Mouse (Mus musculus) liver, postnatal 0 days (tissue): ENCODE measurements around the gene Shroom1. TPM values are rescaled to one million over a fixed set of nuclear protein-coding genes. Genes with fewer than 3 reads are reported as not detected.
A peak's percentile ranks its signal among the peaks of the same experiment; 100 is the strongest.

ENCODE experiments used
- ATAC-seq: fragments of 200-750 bp; cut with Nextera tagmentation; 2 replicates; pipeline ENCODE4 v1.8.0; 2017; ENCODE audit warnings: mild to moderate bottlenecking, moderate library complexity
- DNase-seq: peaks from one replicate; pipeline ENCODE4 v3.0.0-alpha.2; 2016
- H3K27ac ChIP-seq: fragments of 300-500 bp; sonication (generic); 2 replicates; pipeline ENCODE4 v1.5.1; 2014; ENCODE audit warnings: antibody characterized with exemption, moderate library complexity, mild to moderate bottlenecking, low read depth
- H3K27me3 ChIP-seq: fragments of 300-500 bp; sonication (generic); 2 replicates; pipeline ENCODE4 v1.6.1; 2014; ENCODE audit warnings: low read length, control low read depth, mixed read lengths; ENCODE audit not compliant: insufficient read depth
- H3K36me3 ChIP-seq: fragments of 300-500 bp; sonication (generic); replicated peaks from 2 replicates; pipeline ENCODE4 v1.6.1; 2014; ENCODE audit warnings: mild to moderate bottlenecking, control low read depth, low read length, moderate library complexity, mixed read lengths; ENCODE audit not compliant: insufficient read depth
- H3K4me1 ChIP-seq: fragments of 300-500 bp; sonication (generic); 2 replicates; pipeline ENCODE4 v1.6.1; 2014; ENCODE audit warnings: antibody characterized with exemption, mild to moderate bottlenecking, control low read depth; ENCODE audit not compliant: insufficient read depth
- H3K4me2 ChIP-seq: fragments of 300-500 bp; sonication (generic); 2 replicates; pipeline ENCODE4 v1.6.1; 2014; ENCODE audit warnings: low read depth, mild to moderate bottlenecking, low read length, moderate library complexity, mixed read lengths
- H3K4me3 ChIP-seq: fragments of 300-500 bp; sonication (generic); 2 replicates; pipeline ENCODE4 v1.5.1; 2014; ENCODE audit warnings: low read depth, low read length
- H3K9ac ChIP-seq: fragments of 300-500 bp; sonication (generic); replicated peaks from 2 replicates; pipeline ENCODE4 v1.6.1; 2014; ENCODE audit warnings: mild to moderate bottlenecking, moderate library complexity
- H3K9me3 ChIP-seq: fragments of 300-500 bp; sonication (generic); 2 replicates; pipeline ENCODE4 v1.6.1; 2016; ENCODE audit warnings: mild to moderate bottlenecking, control low read depth, low read length, mixed read lengths
- CTCF ChIP-seq: sonication (generic); IDR thresholded peaks from 2 replicates; pipeline ENCODE4 v1.5.1; 2016; ENCODE audit warnings: antibody characterized with exemption, low read depth
- EP300 ChIP-seq: IDR thresholded peaks from 2 replicates; pipeline ENCODE4 v1.6.1; 2016; ENCODE audit warnings: antibody characterized with exemption, low read depth, mild to moderate bottlenecking
- WGBS: fragments of 180-500 bp; shearing (Covaris S2); extraction: QIAGEN DNeasy Blood & Tissue Kit; methylation state at CpG from one replicate; pipeline ENCODE4 v1.1.7; 2014; ENCODE audit not compliant: insufficient replicate concordance; 5-methylcytosine and 5-hydroxymethylcytosine counted together
- polyA plus RNA-seq: library from polyadenylated mRNA; unstranded; fragments of >200 nt; fragmentation: Nextera tagmentation; extraction: Ambion mirVana; gene quantifications from 2 replicates; pipeline ENCODE4 v1.2.1, GENCODE M21; 2015

The Shroom1 gene
- polyA plus RNA-seq, 1 experiment from 2014 or later: 5.5 TPM

DNA sequence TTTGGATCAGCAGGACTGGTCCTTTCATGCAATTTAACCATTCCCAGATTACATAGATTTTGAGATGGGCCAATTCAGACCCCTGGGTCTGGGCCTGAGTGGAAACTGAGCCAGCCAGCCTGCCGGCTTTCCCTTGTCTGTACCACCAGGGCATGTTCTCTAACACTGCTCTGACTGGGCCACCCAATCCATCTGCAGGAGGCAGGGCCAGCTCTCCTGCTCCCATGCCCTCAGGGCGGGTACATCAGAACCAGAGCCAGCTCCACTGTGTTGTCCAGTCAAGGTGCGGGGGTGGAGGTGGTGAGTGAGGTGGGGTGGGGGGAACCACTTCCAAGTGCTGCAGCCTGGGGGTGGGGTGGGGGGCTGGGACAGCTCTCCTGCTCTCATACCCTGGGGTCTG lies 29.3 kb downstream of the Shroom1 start:
- no peak overlapping the region for H3K4me3 ChIP-seq
- no peaks in the 10 kb centered on the region for H3K36me3 ChIP-seq
- DNase-seq (no peak), ATAC-seq (no peak)
- no peak overlapping the region for H3K9ac ChIP-seq
- H3K27me3 ChIP-seq: peaks cover 12% of the 10 kb centered on the region
- H3K9me3 ChIP-seq: no peaks in the 10 kb centered on the region
- 70% methylated on average over 3 of the region's 3 CpGs for WGBS
- no peak overlapping the region for H3K27ac ChIP-seq
- H3K4me1 ChIP-seq: peaks cover 13% of the 10 kb centered on the region
- no peak overlapping the region for H3K4me2 ChIP-seq
- no peak for TF ChIP-seq CTCF
- no peak for TF ChIP-seq EP300

DNA sequence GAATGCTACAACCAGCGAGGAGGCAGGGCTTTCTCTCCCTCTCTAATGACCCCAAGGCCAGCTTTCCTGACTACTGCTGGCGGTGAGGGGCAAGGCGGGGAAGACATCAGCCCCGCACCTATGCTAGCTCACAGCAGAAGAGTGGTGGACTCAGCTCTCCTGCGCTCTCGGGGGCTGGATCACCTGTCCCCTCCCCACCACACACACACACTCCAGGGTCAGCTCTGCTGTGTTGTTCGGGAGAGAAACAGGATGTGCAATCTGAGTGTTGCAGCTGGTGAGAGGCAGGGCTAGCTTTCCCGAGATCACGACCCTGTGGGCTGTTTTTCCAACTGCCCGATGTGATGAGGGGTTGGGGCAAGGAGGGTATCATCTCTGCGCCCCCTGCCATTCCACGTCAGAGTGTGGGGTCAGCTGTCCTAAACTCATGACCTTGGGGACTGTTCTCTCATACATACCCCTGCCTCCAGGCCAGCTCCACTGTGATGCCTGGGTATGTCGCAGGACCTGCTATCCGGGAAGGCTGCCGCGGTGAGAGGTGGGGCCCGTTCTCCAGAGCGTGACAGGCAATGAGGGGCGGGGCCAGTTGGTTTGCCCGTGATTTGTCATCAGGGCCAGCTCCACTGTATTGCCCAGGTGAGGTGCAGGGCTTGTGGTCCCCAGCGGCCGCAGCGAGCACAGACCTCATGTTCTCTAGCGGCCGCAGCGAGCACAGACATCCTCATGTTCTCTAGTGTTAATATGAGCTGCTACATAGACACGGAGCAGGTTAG lies 30.0 kb downstream of the Shroom1 start:
- Histone ChIP-seq H3K9ac (no peak overlapping the region), H3K4me1 (peaks cover 11% of the 10 kb centered on the region), H3K36me3 (no peaks in the 10 kb centered on the region), H3K4me3 (no peak overlapping the region), H3K9me3 (no peaks in the 10 kb centered on the region), H3K4me2 (peak overlapping the region; percentile 44), H3K27me3 (peaks cover 12% of the 10 kb centered on the region), H3K27ac (no peak overlapping the region)
- DNase-seq (peak; percentile 70), ATAC-seq (peak; percentile 39; the same call in 1 of the 2 replicates)
- WGBS: 14% methylated on average over 27 of the region's 27 CpGs
- TF ChIP-seq EP300 (no peak), CTCF (no peak)

DNA sequence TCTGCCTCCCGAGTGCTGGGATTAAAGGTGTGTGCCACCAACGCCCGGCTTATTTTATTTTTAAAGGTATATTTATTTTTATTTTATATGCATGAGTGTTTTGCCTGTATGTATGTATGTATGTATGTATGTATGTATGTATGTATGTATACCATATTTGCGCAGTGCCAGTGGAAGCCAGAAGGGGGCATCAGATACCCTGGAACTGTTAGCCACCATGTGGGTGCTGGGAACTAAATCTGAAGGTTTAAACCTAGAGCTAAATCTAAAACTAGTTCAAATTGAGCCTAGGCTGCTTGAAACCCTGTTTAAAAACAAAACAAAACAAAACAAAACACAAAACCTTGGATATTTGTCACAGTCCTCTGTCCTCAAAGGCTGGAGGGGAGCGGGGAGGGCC lies 32.0 kb downstream of the Shroom1 start:
- Histone ChIP-seq H3K36me3 (no peaks in the 10 kb centered on the region), H3K9ac (no peak overlapping the region), H3K27me3 (peaks cover 12% of the 10 kb centered on the region), H3K4me3 (no peak overlapping the region), H3K9me3 (no peaks in the 10 kb centered on the region), H3K4me2 (no peak overlapping the region), H3K4me1 (peaks cover 11% of the 10 kb centered on the region), H3K27ac (no peak overlapping the region)
- TF ChIP-seq CTCF (peak; percentile 37), EP300 (no peak)
- DNase-seq (no peak), ATAC-seq (no peak)
- WGBS: 96% methylated on average over 5 of the region's 5 CpGs

DNA sequence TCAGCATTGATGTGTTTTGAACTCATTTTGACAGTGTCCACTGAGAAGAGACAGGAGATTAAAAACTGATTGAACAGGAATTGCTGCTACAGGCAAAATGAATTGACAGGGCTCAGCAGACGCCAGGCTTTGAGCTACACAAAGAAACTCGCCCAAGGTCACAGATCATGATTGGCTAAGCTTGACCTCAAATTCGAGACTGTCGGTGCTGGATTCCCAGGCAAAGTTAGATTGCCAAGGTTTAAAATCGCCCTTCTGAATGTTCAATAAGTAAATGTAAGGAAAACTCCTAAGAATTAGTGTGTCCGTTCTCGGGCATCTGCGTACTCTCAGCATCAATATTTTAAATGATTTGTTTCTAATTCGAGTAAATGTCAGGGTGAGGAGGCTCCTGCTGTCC lies 32.4 kb downstream of the Shroom1 start:
- Histone ChIP-seq H3K9ac (no peak overlapping the region), H3K4me1 (peaks cover 11% of the 10 kb centered on the region), H3K4me3 (no peak overlapping the region), H3K9me3 (no peaks in the 10 kb centered on the region), H3K36me3 (no peaks in the 10 kb centered on the region), H3K27me3 (peaks cover 12% of the 10 kb centered on the region), H3K4me2 (no peak overlapping the region), H3K27ac (no peak overlapping the region)
- 75% methylated on average over 9 of the region's 9 CpGs for WGBS
- TF ChIP-seq CTCF: no peak
- no peak for TF ChIP-seq EP300
- no peak for DNase-seq
- ATAC-seq: no peak

DNA sequence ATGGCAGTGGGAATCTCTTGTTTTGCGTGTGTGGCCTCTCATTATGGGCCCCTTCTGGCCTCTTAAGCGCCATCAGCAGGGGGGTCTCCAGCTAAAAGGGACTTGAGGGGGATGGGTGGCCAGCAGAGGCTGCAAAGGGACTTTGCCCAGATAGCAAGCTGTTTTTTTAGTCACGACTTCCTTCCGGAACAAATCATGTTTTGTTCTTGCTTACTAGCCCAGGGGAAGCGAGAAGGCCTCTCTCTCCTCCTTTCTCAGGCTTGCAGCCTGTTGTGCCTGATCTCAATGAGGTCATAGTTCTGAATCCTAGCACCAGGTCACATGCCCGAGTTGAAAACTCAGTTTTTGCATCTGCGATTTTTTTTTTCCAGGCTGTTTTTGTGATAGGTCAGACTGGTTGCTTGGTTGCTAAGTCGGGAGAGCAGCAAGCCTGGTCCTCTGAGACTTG lies 35.0 kb downstream of the Shroom1 start:
- Histone ChIP-seq H3K9ac (no peak overlapping the region), H3K4me2 (no peak overlapping the region), H3K4me3 (no peak overlapping the region), H3K27me3 (peaks cover 4% of the 10 kb centered on the region), H3K36me3 (no peaks in the 10 kb centered on the region), H3K4me1 (peaks cover 7% of the 10 kb centered on the region), H3K9me3 (no peaks in the 10 kb centered on the region), H3K27ac (peak overlapping the region; percentile 51; the same call in 1 of the 2 replicates)
- TF ChIP-seq CTCF: no peak
- no peak for TF ChIP-seq EP300
- WGBS: 19% methylated on average over 8 of the region's 8 CpGs
- no peak for DNase-seq
- peak; percentile 31; the same call in 1 of the 2 replicates for ATAC-seq

DNA sequence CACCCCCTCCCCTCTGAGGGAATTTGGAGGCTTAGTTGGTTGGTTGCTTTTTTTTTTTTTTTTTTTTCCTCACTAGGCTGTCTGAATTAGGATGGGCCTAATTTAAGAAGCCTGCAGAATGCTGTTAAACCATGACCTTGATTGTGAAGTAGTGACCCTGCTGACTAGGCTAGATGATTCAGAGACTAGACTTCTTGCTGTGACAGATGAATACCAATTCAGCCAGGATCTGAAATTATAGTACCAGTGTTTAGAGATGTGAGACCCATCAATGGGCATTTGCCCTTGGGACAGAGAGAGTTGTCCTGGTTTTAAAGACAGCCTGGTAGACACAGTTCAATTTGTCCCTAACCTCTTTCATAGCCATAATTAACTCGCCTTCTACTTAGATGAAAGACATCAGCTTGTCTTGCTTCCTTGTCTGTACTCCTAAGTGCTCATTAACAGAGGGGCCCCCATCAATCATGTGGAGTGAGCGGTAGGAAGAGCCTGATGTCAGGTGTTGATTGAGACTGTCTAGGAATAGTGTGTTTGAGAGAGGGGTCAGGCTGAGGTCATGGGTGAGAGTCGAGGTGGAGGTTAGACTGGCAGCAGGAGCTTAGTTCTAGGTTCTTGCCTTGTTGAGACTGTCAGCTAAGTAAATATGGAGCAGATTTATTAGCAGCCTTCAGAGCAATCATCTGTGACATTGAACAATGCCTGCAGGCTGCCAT lies 36.4 kb downstream of the Shroom1 start:
- no peak for ATAC-seq
- Histone ChIP-seq H3K9me3 (no peaks in the 10 kb centered on the region), H3K4me1 (no peaks in the 10 kb centered on the region), H3K4me2 (no peak overlapping the region), H3K9ac (no peak overlapping the region), H3K27ac (no peak overlapping the region), H3K27me3 (no peaks in the 10 kb centered on the region), H3K4me3 (no peak overlapping the region), H3K36me3 (no peaks in the 10 kb centered on the region)
- no peak for DNase-seq
- TF ChIP-seq CTCF (no peak), EP300 (no peak)
- 60% methylated on average over 3 of the region's 3 CpGs for WGBS
